Mouse (Mus musculus) right cerebral cortex, adult 2 months (tissue): Measurements from ENCODE around the gene Efnb2.

Source experiments
- DNase-seq, 2 experiments: peaks; one replicate each; pipeline ENCODE4 v3.0.0; 2021 to 2022; ENCODE audit warnings: low spot score in 2 of 2

Efnb2 gene

DNA sequence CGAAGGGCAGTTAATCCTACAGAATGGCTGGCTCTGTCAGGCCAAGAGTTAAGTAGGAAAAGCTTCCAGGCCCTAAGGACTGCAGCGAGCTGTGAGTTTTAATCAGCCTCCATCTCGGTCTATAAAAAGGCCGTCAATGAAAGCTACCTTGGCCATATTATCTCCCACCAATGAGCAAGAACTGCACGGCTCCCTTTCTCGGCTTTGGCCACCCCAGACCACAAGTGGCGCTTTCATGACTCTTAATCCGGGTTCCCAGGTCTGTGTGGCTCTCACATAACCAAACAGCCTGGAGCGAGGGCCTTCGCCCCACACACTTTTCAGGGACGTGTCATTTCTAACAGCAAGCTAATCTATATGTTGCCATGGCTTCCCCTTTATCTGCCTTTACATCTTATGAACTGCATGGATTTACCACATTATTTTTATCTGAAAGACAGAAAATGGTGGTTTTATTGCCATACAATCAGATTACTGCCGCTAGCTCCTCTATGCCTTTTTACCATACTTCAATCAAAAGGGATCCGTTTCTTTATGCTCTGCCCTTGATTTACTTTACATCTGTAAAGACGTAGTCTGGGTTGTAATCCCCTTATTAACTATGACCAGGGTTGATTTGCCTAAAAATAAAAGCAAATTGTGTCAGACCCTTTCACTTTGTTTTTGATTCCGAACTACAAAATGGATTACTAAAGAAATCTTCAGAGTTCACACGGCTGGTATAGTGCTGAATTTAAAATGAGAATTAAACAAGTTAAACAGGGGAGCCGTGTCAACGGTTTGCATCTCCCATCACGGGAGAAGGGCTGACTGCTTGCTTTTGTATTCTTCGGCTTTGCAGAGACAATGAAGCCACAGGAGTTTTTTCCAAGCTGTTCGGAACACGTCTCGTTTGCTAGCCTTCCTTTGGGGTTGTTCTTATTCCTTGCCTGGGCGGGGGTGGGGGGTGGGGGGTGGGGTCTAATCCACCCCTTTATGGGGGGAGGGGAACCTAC lies 5.4 kb downstream of the Efnb2 start:
- no peak for DNase-seq

DNA sequence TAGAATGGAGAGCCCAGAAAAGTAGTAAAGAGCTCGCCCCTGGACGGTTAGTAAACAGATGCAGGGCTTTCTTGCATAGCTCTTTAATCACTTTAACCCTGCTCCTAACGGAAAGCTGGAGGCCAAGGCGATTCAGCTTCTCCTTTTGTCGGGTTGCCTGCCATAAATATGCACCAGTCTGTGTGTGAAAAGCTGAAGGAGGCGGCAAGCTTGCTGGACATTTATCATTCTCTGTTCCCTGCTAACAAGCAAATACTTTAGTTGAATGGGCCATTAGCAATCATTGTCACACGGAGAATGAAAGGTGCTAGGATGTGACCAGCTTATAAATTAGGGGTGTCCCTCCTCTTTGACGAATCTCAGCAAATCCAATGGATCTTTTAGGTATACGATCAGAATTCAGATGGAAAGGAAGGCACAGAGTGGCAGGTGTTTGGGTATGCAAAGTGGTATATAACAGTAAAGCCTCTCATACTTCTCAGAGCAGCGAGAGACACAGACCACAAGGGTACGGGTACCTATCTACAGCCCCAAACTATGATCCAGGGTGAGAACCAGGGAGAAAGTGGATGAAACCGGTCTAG lies 7.0 kb downstream of the Efnb2 start:
- no peak for DNase-seq

DNA sequence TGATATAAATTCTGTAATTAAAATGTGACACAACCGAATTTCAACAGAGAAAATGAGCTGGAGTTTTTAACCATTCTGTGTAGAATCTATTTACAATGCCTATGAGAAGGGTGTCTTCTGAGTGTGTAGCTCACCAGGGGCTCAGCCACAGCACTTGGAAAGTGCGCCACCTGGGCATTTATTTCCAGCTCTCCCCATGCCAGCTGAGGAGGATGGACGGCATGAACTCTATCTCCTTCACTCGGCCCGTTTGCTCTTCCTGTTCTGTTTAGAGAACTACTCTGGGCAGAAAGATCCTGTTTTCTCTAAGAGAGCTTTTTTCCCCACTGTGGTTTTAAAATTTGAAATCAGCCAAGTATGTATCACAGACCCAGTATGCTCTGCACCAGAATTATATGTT lies 7.7 kb downstream of the Efnb2 start:
- DNase-seq, result no peak

DNA sequence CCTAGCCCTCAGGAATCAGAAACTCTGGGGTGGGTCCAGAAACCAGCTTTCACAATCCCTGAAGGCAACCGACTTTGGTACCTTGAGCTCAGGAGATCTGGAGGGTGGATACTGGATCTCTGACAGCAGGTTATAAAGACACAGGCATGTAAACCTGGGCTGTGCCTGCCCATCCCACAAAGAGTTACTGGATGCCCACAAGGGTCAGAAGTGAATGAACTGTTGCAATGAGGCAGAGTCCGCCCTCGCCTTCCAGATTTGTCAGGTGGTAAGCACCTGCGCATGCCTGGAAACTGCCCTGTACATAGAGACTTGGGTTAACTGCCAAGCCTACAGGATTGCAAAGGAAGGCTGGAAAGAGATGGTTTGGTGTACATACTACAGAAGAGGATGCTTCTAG lies 8.7 kb downstream of the Efnb2 start:
- no peak for DNase-seq

- DNase-seq, result peak; percentile 83 to 86
These were observed 11.1 kb downstream of the Efnb2 start for GRCm38 (mm10) chr8:8649944-8650343.

DNA sequence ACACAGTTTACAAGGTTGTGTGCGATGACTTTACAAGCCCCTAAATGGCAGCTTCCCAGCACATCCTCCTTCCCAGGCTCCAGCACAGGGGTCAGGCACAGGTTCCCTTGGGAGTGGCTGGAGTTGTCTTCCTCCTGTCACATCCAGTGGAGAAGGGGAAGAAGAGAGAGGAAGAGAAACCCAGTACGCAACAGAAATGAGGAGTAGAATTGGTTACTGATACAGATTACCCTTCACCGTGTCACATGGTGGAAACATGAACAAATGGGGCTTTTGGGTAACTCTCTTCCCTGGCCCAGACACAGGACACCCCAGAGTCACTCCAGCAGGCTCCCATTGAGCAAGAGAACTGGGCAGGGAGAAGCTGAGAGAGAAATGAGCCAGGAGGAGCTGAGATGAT lies 11.5 kb downstream of the Efnb2 start:
- DNase-seq, result no peak

DNA sequence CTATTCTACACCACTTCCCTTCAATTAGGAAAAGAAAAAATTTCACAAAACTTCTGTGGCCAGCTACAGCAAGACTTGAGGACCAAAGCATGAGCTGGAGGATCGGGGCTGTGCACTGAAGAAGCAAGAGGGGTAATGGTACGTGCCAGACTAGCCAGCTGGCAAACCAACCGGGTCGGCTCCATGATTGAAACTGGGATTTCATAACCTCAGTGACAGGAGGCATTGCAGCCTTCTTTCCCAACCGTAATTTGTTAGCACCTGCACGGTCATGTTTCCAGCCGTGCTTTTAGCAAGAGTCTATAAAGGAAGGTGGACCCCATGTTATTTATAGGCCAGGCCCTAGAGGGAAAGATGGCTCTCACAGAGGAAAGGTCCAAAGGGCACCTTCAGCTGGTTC lies 12.4 kb downstream of the Efnb2 start:
- no peak for DNase-seq

DNA sequence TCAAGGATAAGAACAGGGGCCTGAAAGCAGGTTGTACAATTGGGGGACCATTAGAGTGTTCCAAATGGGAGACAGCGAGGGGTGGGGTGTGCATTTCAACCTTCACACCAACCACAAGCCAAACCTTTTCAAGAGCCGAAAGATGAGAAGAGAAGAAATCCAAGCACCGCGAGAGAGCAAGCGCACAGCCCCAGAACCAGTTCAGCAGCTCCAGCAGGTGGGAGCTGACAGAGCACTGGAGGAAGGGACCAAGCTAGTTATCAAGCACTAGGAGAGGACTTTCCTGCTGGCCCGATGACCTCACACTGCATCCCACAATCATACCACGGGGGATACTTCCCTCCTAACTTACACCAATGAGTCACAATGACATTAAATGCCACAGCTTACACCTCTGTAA lies 13.2 kb downstream of the Efnb2 start:
- DNase-seq, result no peak

DNA sequence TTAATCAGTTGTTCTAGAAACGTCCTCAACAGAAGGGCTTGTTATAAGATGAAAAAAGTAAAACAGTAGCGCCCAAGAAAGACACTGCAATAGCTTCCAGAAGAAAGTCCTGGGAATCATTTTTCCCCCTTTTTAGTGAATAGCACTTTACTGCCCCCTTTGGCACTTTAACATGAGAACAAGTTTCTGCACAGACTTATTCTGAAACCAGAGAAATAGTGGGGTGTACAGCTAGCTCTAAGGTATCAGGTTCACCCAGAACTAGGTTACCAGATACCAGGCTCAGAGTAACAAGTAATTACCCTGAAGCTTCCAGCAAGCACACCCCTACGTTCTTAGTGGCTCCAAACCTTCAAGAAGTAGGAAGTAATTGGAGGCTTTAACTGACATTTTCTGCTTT lies 13.7 kb downstream of the Efnb2 start:
- no peak for DNase-seq

GRCm38 (mm10) chr8:8644160-8644915 lies 16.7 kb downstream of the Efnb2 start:
- DNase-seq, result no peak

DNA sequence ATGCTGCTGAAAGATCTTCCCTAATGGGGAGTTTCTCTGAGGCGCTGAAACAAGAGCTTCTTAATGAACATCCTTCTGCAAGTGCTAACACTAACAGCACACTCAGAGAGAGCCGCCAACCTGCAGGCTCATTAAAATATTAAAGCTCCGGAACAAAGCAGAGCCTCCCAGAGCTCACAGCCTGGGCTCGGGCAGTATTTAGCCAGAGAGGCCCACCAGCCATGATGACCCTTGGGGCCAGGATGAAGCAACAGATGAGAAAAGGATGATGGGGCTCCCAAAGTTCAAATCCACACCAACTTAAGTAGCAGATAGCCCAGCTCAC lies 20.8 kb downstream of the Efnb2 start:
- DNase-seq, result no peak

DNA sequence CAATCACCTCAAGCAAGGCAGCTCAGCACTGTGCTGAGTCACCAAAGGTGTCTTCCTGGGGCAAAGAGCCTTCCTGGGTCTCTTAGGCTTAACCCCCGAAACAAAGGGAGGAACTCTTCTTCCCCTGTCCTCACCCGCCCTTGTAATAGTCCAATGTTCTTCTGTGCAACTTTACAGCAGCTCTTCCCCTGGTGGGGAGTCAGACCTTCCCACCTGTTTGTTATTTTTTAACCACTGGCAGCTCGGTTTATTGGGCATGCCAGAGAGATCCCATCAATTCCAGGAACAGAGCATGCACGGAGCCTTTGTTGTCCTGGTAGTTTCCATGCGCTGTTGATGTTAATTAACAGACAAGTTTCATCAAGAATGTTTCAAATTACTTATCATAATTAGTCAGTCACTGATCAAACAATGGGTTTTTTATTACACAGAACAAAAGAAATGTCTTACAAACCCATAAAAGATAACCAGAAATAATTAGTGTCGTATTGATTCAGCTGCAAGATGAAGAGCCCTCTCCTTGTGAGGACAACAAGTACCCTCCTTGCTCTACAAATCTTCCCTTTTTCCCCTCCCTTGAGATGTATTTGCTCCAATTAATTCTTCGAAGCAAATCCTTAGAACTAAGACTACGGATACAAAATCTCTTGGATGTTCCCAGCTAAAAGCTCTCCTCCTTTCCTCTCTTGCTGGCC lies 21.3 kb downstream of the Efnb2 start:
- no peak for DNase-seq

GRCm38 (mm10) chr8:8631394-8631793 lies 29.6 kb downstream of the Efnb2 start:
- DNase-seq, result no peak

GRCm38 (mm10) chr8:8624017-8624416 lies 37.0 kb downstream of the Efnb2 start:
- DNase-seq, result no peak

DNA sequence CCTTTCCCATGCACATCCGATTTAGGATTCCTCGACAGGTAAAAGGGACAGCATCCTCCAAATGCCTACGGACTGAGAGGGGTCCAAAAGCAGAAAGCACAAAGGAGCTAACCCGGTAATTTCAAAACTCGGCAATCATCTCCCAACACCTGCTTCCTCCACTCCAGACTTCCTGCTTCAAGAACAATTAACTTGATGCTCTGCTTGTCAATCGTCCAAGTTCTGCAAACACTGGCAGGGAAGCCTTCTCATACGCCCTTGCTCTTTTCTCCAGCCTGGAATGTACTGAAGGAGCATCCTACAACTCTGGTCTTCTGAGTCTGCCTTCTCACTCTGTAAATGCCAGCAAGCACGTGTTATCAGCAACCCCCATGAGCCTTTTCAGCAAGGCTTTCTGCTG lies 37.6 kb downstream of the Efnb2 start:
- no peak for DNase-seq

DNA sequence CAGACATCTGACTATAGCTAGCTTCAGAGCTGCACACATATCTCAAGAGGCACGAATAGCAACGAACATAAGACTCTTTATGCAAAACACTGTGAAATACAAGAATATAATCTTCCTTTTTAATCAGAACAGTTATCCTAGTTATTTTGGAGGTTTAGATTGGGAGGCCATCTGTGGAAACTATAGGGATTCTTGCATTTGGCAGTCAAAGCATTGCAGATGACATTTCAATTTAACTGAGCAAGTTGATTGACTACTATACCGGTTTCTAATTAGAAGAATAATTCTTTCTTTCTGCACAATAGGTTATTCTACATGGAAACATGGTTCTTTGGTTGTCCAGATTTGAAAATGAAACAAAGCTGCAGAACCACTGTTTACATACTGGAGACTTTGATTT lies 38.6 kb downstream of the Efnb2 start:
- no peak for DNase-seq

GRCm38 (mm10) chr8:8622031-8622430 lies 39.0 kb downstream of the Efnb2 start:
- DNase-seq, result no peak

DNA sequence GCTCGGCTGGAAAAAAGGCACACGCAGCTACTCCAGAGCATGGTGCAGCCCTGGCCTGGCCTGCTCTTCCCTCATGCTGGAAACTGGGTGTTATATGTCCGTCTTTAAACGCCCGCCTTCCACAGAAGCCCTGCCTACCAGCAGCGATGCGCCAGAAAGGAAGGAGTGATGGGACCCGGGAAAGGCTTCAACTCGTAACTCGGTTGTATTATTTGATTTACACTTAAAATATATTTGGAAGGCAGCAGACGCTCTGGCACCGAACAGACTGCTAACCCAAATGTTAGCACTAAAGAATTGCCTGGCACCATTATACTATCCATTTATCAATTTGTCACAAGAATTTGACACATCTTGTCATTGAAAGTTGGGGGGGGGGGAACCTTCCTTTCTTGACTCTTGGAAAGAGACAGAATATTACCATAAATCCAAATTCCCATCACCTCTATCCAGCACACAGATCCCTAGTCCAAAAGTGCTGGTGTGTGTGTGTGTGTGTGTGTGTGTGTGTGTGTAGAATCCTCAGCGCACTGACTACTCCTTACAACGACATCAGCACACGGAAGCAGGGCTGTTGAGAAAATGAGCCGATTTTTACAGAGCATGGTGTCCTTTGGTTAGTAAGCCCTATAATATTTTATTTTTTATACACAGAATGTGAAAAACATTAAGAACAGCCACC lies 39.7 kb downstream of the Efnb2 start:
- no peak for DNase-seq

GRCm38 (mm10) chr8:8620536-8620935 lies 40.5 kb downstream of the Efnb2 start:
- peak in 1 of 2 experiments; percentile 53 for DNase-seq

DNA sequence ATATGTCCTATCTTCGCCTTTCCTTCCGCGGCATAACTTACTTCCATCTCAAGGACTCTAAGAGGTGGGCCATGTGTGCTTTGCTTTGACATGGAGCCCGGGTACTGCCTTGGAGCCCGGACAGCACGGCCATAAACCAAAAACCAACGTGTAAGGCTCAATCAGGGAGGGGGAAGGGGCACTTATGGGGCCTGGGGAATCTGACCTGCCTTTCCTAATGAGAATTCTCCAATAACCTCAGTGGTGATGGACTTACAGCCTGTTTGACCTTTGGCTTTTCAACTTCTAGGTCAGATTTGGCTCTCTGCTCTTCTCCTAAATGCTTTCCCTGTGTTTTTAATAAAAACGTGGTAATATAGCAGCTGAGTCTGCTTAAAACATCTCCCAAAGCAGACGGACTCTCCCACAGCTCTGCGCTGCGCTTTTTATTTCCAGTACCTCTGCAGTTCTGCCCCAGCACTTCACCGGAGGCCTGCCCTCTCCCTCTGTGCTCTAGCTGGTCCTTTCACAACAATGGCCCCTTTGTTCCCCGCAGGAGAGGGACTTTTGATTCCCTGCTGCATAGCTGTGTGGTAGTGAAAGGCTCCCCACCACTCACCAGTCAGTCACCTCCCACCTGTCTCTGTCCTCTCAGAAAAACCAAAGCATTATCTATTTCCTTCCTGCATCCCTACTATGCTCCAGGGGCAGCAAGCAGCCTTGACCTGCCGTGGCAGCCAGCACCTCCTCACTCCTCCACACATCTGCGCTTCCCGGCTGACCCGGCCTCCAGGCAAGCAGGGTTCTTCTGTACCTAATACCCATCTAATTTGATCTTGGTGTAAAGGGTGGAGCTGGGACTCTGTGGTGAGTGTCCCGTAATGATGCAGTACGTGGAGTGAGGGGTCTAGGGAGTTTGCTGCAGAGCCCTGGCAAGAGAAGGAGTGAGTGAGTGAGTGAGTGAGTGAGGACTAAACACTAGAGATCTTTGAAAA lies 41.5 kb downstream of the Efnb2 start:
- no peak for DNase-seq
